Mouse (Mus musculus): ENCODE data around the gene Rps15.

The Rps15 gene

DNA sequence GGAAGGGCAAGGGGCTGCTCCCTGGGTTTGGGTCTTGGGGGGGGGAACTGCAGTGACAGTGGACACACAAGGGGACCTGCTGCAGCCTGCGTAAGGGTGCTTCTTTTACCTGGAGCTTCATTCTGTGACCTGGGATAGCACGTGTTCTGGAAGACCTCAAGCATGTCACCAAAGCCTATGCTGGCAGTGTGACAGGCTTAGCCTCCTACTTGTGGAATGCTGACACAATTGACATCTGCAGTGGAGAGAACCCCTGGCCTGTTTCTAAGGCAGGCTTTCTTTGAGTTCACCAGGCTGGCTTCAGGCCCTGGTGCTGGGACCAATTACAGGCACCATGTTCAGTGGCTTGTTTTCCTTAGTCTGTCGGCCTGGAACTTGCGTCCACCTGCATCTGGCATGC lies 2.1 kb downstream of the Rps15 start:
- 51% methylated on average over 4 of the region's 4 CpGs for WGBS

DNA sequence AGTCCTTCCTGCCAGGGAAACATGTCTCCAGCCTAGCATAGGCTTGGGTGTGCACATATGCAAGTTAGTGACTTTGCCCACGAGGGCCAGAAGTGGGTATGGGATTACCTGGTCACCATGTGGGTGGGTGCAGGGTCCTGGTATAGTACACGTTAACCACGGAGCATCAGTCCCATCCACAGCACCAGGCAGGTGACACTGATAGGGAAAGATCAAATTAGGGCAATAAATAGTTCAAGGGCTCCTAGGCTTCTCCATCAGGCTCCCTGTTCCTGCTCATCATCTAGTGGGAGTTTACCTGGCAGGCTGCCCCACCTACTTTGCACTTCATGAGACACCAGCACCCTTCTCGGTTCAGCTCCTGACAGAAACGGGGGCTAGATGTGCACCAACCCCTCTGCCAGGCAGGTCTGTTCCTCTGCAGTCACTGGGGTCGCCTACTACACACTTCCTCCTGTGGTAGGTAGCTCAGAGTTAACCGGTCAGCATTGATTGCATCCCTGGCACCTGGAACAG lies 2.6 kb downstream of the Rps15 start:
- 39% methylated on average over 7 of the region's 7 CpGs for WGBS

DNA sequence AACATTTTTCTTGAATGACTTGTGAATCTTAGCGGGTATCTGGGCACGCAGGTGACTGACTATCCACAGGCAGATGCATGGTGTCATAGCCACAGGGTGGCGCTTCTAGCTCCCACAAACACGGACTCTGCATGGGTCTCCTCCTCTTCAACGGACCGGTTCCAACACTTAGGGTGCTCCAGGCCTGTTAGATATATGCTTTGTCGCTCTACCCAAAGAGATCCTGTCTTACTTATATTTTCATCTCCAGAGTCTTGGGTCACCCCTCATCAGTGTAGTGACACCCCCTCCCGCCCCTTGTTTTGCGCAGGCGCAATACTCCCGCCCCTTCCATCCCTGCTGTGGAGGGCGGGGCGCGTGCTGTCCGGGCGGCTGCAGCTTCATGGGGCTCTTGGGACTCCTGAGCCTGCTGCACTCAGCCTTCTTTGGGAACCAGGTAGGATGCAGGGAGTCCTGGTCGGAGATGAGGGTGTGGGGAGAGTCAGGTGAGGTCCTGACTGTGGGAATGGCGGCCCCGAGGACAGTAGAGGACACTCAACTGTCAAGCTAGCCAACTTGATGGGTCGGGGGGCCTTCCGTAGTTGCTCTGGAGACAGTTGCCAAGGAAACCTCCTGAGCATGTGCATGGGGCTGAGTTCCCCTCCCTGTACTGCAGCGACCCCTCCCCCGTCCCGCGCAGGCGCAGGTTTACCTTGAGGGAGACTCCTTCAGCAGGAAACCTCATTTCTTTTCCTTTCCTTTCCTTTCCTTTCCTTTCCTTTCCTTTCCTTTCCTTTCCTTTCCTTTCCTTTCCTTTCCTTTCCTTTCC lies 3.6 kb downstream of the Rps15 start, which contains the start of gene Apc2:
Gene Apc2 (plus strand): TSS at position 360 of the 808 bp plus-strand sequence.
- WGBS = under 1% methylated on average over 26 of the region's 26 CpGs

DNA sequence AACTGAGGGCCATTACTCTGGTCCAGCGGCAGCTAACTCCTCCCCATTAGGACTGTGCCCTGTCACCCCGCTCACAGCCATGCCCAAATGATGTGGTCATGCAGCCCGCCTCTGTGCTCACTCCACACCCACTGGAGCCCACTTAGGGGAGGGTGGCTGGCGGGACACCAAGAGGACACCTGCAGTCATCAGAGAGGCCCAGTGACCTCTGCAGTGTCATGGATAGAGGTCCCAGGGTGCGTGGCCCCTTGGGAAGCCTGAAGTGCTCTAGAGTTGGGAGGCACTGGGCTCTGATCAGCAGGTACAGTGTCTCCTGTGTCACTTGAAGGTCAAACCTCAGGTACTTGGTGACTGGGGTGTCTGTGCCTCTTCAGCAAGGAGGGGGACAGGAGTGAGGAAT lies 4.6 kb downstream of the Rps15 start:
- WGBS = 75% methylated on average over 5 of the region's 5 CpGs

DNA sequence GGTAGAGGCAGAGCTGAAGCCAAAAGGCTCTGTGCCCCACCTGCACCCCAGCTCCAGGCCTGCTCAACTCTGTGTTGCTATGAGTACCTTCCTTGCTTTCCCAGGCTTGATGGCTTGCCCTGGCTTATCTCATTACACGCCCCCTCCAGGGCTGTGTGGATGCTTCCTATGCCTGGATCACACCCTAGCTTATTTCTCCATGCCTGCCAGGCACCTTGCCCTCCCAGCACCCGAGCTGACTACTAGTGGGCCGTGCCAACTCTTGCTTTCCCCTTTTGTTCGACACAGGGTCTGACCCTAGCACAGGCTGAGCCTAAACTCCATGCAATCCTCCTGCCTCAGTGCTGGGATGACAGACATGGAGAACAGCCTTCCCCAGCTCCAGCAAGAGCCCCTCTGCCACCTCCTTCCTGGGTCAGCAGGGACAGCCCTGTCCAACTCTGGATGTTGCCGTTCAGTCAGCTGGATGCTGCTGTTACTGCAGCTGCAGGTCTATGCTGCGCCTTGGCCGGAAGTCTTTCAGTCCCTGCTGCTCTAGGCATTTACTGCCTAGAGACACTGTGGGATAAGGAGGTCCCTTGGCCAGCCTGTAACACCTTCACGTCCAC lies 5.4 kb downstream of the Rps15 start:
- WGBS = 37% methylated on average over 8 of the region's 8 CpGs

DNA sequence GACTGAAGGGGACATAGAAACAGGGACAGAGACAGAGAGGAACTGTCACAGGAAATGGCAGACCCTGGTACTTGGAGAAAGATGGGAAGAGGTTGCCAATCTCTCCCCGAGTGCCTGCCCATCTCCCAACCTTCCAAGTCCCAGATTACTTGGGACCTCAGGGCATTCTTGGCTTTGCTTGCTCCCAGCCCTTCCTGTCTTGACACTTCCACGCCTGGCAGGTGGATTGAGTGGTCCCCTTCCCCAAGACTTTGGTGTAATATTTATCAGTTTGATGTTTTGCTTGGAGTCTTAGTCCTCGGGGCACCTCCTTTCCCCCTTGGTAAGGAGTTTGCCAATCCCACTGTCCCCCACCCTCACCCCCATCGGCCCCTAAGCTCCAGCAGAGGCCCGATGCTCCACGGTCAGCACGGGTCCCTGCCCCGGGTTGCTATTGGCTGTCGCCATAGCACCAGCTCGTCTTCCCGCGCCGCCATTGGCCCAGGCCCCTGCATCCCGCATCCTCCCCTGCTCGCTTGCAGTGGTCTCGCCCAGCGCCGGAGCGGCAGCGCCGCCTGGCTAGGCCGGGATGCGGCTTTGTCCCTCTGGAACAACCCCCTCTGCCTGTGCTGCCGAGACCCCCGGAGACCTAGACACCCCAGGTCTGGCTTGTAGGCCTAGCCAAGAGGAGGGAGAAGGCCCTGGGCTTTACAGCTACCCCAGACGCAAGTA lies 6.5 kb downstream of the Rps15 start:
- 4% methylated on average over 26 of the region's 26 CpGs for WGBS

DNA sequence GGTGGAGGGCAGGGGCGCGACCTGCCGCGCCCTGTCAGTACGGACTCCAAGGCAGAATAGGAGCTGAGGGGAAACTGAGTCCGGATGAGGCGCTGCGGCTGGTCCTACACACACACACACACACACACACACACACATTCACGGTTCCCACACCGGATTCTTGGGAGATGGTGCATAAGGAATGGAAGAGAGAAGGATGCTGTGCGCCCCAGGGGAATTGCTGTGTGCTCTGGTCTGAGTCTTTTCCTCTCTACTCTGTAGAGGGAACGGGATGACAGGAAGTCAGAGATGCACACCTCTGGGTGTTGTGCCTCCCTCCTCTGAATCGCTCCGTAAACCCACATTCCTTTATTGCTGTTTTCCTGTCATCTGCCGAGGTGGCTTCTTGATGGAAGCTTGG lies 7.0 kb downstream of the Rps15 start:
- WGBS = 4% methylated on average over 15 of the region's 15 CpGs

DNA sequence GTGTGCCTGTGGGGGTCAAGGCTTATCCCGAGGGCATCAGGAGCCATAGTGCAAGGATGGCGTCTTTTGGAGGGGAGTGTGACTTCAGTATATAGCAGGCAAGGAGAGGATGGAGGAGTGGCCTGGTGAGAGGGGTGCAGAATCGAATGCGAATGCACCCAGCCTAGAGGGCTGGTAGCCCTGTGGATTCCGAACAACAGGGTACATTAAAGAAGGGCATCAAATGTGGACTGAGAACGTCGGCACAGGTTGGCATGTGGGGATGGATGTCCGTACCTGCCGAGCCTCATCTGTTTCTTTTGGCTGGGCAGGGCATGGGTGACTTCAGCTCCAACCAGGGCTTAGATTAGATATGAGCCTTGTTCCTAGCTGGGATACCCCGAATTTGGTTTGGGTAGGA lies 7.6 kb downstream of the Rps15 start:
- 35% methylated on average over 10 of the region's 10 CpGs for WGBS

DNA sequence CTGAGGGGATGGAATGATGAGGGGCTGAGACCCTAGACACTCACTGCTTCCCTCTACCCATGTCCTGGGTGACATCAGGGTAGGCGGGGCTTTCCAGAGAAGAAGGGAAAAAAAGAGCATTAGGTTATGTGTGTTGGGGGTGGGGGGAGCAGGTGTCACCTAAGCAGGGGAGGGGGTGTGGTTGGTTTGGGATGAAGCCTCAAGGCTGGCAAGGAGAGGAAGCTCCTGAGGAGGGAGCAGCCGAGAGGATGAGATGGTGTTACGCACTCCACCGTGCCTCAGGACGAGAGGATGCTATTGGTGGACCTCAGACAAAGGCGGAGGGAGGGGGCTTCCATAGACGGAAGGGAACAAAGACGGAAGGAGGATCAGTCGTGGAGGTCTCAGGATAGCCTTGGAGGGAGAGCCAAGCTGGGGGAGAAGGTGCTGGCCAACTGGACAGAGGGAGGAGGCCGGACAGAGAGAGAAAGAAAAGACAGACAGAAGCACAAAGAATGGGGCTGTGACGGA lies 8.5 kb downstream of the Rps15 start:
- 10% methylated on average over 11 of the region's 11 CpGs for WGBS

DNA sequence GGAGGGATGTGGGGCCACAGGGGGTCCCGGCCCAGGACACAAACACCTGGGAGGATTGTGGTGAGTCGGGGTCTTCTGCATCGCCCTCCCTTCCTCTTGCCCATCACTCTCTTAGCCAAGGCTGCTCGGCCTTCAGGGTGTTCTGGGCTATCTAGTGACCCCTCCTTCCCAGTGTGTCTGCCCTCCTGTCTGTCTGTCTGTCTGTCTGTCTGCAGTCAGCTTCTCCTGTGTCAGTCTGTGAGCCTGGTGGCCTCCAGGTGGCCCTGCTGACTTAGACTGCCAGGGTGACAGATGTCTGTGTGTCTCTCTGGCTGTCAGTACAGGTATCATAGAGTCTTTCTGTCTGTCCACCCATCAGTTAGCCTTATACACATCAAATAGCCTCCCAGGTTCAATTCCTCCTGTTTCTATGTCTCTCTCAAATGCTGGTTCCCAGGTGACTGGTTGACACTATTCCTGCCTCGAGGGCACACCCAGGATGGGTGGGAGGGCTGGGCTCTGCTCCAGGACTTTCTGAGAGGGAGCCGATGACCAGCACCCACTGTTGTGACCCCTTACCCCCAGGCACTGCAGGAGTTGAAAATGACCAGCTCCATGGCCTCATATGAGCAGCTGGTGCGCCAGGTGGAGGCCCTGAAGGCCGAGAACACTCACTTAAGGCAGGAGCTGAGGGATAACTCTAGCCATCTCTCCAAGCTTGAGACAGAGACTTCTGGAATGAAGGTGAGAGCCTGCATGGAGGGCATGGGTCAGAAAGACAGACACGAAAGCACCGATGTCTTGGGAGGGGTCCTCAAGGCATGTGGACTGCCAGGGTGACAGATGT lies 9.2 kb downstream of the Rps15 start:
- WGBS = 48% methylated on average over 9 of the region's 10 CpGs

DNA sequence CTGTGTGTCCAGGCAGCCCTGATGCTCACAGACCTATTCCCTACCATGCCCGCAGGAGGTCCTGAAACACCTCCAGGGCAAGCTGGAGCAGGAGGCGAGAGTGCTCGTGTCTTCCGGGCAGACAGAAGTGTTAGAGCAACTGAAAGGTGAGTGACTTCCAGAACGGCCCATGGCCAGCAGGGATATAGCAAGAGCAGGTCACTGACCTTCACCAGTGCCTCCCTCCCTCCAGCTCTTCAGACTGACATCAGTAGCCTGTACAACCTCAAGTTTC lies 9.8 kb downstream of the Rps15 start:
- WGBS = 49% methylated on average over 5 of the region's 5 CpGs

DNA sequence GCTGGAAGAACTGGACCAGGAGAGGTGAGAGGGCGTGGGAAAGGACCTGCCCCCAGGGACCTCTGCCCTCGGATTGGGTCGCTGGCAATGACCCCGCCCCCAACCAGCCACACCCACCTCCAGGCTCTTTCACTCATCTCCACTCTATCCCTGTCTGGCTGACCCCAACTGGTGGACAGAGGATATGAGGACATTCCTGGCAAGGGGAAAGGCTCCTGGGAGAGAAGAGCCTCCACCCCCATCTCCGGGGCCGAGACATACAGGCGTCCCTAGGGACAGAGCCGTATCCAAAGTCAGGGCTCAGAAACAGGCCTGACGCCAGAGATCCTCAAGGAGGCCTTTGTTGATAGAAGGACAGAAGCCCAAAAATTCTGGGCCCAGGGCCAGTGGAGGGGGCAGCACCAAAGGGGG lies 10.2 kb downstream of the Rps15 start:
- 10% methylated on average over 9 of the region's 9 CpGs for WGBS

DNA sequence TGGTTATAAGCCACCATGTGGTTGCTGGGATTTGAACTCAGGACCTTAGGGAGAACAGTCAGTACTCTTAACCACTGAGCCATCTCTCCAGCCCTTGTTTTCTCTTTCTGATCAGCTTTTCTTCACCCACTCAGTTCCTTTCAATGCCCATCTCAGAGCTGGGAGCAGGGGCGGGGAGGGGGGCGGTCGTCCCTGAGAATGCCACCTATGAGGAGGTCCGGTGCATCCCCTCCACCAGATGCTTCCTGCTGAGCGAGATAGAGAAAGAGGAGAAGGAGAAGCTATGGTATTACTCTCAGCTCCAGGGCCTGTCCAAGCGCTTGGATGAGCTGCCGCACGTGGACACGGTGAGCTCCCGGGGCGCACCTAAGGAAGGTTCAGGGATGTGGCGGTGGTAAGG lies 12.2 kb downstream of the Rps15 start:
- 55% methylated on average over 12 of the region's 12 CpGs for WGBS

DNA sequence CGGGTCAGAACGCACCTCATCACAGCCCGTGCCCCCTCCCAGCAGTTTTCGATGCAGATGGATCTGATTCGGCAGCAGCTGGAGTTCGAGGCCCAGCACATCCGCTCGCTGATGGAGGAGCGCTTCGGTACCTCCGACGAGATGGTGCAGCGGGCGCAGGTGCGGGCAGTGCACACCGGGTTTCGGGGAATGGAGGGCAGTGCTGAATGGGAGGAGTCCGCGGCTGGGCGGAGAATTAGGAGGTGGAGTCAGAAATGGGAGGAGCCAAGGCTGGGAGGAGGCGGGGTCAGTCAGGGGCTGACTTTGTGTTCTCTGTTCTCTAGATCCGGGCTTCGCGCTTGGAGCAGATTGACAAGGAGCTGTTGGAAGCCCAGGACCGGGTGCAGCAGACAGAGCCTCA lies 12.6 kb downstream of the Rps15 start:
- 43% methylated on average over 25 of the region's 25 CpGs for WGBS

DNA sequence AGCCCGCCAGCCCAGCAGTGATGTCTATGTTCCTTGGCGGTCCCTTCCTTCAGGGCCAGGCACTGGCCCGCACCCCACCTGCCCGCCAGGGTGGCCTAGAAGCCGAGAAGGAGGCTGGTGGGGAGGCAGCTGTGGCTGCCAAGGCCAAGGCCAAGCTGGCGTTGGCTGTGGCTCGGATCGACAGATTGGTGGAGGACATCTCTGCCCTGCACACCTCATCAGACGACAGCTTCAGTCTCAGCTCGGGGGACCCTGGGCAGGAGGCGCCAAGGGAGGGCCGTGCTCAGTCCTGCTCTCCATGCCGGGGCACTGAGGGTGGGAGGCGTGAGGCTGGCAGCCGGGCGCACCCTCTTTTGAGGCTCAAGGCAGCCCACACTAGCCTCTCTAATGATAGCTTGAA lies 19.3 kb downstream of the Rps15 start:
- 76% methylated on average over 16 of the region's 16 CpGs for WGBS

DNA sequence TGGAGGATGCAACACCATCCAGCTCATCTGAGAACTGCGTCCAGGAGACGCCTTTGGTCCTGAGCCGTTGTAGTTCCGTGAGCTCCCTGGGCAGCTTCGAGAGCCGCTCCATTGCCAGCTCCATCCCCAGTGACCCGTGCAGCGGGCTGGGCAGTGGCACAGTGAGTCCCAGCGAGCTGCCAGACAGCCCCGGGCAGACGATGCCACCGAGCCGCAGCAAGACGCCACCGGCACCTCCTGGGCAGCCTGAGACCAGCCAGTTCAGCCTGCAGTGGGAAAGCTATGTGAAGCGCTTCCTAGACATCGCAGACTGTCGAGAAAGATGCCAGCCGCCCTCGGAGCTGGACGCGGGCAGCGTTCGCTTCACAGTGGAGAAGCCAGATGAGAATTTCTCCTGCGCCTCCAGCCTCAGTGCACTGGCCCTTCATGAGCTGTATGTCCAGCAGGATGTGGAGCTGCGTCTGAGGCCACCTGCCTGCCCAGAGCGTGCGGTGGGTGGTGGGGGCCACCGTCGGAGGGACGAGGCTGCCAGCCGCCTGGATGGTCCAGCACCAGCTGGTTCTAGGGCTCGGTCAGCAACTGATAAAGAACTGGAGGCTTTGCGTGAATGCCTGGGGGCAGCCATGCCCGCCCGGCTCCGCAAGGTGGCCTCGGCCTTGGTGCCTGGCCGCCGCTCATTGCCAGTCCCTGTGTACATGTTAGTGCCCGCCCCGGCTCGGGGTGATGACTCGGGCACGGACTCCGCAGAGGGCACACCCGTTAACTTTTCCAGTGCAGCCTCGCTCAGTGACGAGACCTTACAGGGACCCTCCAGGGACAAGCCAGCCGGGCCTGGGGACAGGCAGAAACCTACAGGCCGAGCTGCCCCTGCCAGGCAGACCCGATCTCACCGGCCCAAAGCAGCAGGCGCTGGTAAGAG lies 20.6 kb downstream of the Rps15 start:
- WGBS = 70% methylated on average over 54 of the region's 54 CpGs

DNA sequence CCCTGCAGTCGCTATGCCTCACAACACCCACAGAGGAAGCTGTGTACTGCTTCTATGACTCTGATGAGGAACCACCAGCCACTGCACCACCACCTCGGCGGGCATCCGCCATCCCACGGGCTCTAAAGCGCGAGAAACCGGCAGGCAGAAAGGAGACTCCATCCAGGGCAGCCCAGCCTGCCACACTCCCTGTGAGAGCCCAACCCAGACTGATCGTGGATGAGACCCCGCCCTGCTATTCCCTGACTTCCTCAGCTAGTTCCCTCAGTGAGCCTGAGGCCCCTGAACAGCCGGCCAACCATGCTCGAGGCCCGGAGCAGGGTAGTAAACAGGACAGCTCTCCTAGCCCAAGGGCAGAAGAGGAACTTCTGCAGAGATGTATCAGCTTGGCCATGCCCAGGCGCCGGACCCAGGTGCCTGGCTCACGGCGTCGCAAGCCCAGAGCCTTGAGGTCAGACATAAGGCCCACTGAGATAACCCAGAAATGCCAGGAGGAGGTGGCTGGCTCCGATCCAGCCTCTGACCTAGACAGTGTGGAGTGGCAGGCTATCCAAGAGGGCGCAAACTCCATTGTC lies 21.5 kb downstream of the Rps15 start:
- 60% methylated on average over 20 of the region's 20 CpGs for WGBS

DNA sequence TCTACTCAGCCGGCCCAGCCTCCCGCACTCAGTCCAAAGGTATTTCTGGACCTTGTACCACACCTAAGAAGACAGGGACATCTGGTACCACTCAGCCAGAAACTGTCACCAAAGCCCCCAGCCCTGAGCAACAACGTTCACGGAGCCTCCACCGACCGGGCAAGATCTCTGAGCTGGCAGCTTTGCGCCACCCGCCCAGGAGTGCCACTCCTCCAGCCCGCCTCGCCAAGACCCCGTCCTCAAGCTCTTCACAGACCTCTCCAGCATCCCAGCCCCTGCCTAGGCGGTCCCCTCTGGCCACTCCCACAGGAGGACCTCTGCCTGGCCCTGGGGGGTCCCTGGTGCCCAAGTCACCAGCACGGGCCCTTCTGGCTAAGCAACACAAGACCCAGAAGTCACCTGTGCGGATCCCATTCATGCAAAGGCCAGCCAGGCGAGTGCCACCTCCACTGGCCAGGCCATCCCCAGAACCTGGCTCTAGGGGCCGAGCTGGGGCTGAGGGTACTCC lies 22.3 kb downstream of the Rps15 start:
- WGBS = 58% methylated on average over 16 of the region's 16 CpGs

DNA sequence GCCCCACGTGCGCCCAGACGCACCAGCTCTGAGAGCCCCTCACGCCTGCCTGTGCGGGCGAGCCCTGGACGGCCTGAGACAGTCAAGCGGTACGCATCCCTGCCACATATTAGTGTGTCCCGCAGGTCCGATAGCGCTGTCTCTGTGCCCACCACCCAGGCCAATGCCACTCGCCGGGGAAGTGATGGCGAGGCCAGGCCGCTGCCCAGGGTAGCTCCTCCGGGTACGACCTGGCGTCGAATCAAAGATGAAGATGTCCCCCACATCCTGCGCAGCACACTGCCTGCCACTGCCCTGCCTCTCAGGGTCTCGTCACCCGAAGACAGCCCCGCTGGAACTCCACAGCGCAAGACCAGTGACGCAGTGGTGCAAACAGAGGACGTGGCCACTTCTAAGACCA lies 23.1 kb downstream of the Rps15 start:
- WGBS = 68% methylated on average over 27 of the region's 27 CpGs

DNA sequence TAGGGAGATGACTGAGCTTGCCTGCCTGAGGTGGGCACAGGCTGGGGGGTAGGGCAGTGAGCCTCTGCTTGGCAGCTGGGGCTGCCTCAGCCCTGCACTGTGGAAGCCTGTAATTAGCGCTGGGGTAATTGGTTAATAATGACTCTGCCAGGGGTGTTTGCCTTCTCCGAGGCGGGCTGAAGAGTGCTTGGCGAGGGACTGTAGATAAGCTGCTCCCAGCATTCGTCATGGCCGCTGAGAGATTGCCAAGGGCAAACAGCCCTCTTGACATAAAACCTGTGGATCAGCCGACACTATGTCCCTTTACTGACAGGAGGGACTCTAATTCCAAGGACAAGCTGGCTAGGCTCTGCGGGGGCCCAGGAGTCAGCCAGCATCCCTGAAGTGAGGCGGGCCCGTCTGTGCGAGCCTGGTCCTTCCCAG lies 24.1 kb downstream of the Rps15 start:
- 28% methylated on average over 11 of the region's 11 CpGs for WGBS

All from cerebral cortex, adult 2 months (tissue).